Mouse (Mus musculus) E14TG2a.4 (cell line): Measurements from ENCODE around the gene Cfap45.

Experiments
- CTCF ChIP-seq: conservative IDR thresholded peaks from 2 replicates; pipeline ENCODE4 v1.5.1; 2014; ENCODE audit warnings: low read length
- POU5F1 ChIP-seq: IDR thresholded peaks from 2 replicates; pipeline ENCODE4 v1.6.1; 2014; ENCODE audit warnings: low read length, borderline replicate concordance

DNA sequence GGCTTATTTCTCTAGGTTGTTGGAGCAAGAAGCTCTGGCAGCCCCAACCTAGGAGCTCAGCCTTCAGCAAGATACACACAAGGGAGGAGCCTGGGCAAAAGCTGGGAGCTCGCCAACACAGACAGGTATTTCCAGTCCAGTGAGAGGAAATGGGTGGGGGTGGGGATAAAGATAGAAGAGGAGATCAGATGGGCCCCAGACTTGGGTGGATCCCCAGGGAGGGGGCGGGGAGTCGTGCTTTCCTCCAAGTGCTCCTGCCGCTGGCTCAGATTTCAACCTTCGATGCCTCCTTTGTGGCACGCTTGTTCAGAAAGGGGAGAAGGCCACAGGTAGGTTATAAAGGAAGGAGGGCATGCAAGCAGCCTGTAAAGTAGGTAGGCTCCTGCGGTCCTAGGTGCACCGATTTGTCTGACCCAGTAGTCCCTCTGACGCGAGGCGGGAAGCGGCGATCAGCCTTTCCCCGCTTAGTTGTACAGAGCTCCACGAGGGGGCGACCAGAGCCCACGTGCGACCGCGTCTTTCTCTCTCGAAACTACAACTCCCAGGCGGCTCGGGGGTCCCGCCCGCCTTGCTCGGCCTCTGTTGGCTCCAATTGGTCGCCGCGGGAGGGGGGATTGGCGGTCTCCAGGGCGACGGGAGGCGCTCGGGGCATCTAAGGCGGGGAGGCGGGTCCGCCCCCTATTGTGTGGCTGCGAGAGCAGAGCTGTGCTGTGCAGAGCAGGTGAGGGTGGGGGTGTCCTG lies 38.9 kb upstream of the Cfap45 start, which contains the start of gene Igsf9:
- no peak for TF ChIP-seq CTCF
- TF ChIP-seq POU5F1 = no peak
